Mouse (Mus musculus) adrenal gland, adult 18-20 months (tissue): Measurements from ENCODE around the gene Leo1. TPM values are rescaled to one million over a fixed set of nuclear protein-coding genes. Genes with fewer than 3 reads are reported as not detected.
A peak's percentile ranks its signal among the peaks of the same experiment; 100 is the strongest.
"Not testable (repeated sequence)": the region's sequence is repeated elsewhere in the genome, so short reads cannot be mapped to it uniquely, and the experiment has no call there.

ENCODE experiments used
- DNase-seq, 2 experiments: peaks; one replicate each; pipeline ENCODE4 v3.0.0; 2021 to 2022; ENCODE audit warnings: low spot score in 2 of 2
- total RNA-seq, 2 experiments: library from RNA; stranded (reverse); gene quantifications; 1 replicate in 1 of 2; 2 replicates in 1 of 2; pipeline ENCODE4 v1.2.3; 2021

Gene Leo1
- total RNA-seq, 2 experiments from 2014 or later, result 25.5 to 34.6 TPM

DNA sequence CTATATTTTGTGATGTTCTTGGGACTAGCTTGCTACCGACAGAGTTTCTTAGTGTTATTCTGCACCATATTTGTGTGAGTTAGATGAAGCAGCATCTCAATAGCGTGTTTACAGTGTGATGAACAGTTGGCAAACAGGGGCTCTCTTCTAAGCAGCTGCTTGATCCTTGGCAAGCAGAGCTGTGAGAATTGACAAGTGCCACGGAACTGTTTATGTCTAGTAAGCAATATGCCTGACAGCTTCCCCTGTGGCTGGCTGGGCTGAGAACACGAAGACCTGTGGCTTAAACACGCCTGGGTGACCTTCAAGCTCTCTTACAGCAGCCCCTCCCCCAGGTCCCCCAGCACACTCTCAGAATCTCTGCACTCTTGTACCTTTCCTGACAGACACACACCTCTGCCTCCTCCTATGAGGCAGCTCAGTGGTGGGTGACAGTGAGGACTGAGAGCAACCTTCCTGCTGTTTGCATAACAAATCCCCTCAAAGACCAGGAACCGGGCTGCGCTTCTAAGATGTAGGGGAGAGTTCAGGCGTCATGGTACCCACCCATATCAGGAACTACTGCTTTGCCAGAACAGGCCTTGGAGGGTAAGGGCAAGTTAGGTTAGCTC lies 21.8 kb downstream of the Leo1 start:
- DNase-seq, result no peak

DNA sequence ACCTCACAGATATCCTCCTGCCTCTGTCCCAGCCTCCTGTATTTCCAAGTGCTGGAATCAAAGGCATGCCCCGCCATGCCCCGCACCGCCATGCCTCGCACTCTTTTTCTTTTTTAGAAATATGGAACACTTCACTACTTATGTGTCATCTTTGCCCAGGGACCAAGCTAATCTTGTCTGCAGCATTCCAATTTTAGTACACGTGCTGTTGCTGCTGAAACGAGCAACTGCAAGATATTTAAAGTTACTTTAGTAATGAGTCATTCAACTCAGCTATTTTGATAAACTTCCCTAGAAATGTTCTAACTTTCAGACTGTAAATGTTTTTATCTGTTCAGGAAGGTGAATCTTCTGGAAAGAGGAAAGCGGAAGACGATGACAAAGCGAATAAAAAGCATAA lies 24.5 kb downstream of the Leo1 start:
- DNase-seq, result no peak

DNA sequence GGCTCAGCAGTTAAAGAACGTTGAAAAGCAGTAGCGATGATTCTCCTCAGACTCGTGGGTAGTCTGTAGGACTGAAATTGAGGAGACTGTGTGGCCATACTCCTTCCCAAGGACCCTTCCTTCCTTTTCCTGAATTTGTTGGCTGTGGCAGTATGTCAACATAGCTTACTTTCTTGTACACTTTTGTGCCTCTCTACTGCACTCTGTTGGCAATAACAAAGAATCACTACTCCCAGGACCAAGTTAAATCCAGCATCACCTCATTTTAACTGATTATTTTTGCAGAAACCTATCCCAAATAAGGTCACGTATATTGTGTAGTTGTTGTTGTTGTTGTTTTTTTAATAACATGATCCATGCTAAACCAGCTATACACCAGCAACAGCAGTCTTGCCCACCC lies 25.3 kb downstream of the Leo1 start:
- no peak for DNase-seq

DNA sequence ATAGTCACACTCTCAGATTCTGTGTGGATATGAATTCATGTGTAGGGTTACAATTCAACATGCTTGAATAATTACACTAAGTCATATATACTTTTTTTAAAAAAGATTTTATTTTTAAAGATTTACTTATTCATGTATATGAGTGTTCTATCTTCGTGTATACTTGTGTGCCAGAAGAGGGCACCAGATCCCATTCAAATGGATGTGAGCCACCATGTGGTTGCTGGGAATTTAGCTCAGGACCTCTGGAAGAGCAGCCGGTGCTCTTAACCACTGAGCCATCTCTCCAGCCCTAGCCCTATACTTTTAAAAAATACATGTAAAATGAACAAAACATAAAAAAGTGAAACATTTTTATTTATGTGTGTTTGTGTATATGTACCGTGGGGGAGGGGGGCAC lies 26.3 kb downstream of the Leo1 start:
- no peak for DNase-seq

DNA sequence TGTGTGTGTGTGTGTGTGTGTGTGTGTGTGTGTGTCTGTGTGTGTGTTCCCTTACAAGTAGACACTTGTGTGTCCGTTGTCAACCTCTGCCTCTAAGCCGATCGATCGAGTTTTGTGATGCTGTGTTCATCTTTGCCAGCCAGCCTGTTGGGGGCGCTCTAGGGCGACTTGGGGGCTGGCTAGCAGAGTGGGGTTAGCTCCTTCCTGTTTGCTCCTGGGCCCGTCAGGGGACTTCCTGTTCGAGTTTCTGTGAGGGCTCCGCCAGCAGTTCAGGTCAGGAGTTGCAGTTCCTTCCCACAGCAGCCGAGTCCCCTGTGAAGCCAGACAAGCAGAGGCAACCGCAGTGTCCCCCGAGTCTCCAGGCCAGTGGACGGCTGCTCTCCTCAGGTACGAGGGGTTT lies 27.0 kb downstream of the Leo1 start:
- DNase-seq, result no peak

DNA sequence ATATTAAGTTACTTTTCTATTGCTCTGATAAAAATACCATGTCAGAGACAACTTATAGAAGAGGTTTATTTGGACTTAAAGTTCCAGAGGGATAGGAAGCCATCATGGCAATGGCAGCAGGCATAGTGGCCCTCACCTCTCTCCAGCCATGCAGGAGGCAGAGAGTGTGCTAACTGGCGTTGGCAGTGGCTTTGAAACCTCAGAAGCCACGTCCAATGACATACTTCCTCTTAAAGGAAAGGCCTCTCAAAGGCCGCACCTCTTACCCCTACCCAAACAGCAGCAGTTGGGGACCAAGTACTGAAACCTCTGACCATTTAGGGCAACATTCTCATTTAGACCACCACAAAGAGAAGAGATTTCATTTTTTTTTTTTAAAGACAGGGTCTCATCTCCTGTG lies 35.9 kb downstream of the Leo1 start:
- no peak for DNase-seq

DNA sequence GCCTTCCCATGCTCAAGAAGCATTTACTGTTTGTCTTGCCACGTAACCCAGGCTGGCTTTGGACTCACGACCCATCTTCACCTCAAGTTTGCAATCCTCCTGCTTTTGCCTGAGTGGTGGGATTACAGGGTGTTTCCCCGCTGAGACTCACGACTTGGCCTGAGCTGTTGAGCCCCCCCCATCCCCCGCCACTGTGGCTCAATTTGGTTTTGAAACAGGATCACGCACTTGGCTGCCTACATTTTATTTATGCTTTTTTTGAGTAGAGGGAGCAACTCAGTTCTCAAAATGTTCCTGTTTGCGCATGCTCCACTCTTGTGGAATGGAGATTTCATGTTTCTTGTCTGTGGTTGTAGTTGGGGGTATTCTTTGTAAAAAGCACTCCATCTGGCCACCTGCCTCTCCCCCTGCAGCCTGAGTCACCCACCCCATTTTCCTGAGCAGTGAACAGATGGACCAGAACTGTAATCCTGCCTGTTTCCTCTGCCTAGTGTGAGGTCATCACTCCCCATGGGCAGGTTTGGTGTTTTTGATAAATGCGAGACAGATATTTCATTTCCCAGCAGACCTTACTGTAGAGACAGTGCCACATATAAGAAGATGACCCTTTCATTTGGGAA lies 37.9 kb downstream of the Leo1 start:
- no peak for DNase-seq

DNA sequence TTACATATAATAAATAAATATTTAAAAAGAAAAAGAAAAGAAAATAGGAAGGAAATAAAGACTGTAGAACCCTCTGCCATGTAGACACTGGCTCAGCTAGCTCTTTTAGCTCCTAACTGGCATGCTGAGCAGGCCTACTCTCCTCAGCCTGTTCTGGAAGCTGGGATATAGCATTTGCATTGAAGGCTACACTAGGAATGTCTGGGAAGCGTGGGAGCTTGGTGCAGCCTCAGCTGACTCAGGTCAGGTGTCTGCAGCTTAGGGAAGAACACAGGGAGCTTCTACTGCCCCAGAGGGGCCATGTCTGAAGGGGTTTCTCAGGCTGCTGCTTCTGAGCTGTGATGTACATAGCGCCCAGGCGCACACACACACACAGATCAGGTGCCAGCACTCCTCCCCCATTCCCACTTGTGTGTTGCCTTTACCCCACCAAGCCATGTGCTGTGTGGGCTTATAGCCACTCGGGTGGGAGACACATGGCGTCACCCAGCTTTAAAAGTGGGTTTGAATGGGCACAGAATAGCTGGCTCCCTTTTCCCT lies 39.3 kb downstream of the Leo1 start:
- no peak for DNase-seq

DNA sequence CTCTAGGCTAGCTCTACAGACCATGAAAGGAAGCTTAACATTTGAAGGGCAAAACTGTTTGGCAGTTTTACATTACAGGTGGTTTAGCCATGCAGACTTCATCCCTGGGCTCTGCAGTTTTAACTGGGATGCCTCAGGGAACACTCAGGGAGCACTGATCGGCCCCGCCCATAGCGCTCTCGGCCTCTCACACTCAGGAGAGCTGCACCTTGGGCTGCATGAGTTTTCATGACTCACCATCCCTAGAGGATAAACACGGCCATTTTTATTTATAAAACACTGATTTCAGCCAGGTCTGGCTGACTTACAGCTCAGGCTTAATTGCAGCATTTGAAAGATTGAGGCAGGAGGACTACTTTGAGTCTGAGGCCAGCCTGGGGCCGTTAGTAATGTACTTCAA lies 43.9 kb downstream of the Leo1 start:
- DNase-seq, result no peak

DNA sequence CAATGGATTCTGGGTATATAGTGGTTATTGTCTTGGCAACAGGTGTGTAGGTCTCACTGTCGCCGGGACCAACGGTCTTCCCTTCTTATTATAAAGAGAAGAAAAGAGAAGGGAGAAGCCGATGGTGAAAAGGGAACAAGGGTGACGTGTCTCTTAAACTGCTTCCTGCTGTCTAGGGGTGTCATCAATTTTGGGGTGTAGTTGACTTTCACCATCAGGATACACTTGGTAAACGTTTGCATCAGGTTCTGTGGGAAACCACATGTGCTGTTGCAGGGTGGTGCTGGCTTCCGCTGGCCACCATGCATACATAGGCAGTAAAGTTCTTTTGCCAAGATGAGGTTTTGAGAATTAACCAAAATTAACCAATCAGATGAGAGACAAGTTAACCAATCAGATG lies 46.9 kb downstream of the Leo1 start:
- not testable (repeated sequence) for DNase-seq

DNA sequence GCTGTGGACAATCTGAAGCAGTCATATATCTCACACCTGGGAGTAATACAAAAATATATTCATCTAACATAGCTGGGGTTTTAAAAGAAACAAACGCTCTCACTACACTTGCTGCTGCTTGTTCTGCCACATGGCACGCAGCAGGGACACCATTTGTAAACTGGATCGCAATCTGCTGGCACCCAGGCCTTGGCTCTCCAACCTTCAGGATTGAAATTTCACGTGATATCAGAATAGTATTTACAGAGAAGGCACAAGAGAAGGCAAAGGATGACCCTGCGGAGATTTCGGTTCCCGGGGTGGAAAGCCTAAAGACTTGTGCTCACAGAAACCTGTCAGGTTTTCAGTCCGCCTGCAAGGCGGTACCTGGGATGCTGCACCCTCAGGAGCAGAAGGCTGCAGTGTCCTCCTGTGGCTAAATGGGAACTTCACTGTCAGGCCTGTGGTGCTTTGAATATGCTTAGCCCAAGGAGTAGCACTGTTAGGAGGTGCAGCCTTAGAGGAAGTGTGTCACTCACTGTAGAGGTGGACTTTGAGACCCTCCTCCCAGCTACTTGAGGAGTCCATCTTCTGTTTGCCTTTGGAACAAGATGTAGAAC lies 53.2 kb downstream of the Leo1 start:
- DNase-seq, result no peak

DNA sequence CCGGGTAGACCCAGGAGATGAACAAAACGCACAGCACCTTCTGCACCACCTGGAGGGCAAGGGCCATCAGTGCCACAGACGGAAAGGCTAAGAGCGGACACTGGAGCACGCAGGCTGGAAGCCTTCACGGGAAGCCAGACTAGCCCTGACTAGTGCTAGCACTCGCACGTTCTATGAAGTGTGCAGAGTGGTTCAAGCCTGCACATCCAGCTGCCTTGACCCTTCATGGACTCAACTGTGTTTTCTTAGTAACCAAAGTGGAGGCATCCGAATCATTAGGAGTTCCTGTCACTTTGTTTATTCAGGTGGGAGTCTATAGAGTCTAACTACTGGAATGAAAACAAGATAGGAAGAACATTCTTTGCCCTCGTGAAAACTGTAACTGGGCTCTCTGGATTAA lies 54.6 kb downstream of the Leo1 start:
- no peak for DNase-seq

DNA sequence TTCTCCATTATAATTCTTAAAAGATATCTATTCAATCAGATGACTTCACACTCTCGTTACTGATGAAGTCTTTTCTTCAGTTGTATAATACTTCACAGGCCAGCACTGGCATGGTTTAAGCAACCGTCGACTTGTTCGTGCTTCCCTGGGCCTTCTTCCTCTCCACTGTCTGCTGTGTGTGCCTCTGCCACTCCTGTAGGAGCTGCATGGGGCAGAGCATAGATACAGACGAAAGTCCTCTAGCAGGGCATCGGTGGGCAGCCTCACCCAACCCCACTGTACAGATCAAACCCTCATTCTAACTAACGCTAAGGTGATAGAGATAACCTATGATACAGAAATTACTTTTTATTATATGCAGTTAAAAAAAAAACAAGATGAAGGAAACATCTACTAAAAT lies 57.2 kb downstream of the Leo1 start:
- no peak for DNase-seq

DNA sequence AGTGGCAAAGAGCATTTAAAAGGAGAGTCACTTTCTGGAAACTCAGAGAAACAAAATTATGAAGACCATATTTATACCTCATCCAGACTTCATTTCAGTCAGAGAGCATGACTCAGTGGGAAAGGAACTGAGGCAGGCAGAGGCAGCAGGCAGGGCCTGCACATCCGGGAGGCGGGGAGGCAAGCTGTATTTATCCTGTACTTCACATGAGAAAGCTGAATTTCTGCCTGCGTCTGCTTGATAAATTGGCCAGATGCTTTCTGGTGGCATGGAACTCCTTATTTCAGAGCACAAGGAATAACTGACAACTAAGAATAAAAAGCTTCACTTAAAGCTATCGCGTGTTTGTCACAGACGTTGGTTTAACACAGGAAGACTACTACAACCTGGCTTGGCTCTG lies 63.0 kb downstream of the Leo1 start:
- no peak for DNase-seq

DNA sequence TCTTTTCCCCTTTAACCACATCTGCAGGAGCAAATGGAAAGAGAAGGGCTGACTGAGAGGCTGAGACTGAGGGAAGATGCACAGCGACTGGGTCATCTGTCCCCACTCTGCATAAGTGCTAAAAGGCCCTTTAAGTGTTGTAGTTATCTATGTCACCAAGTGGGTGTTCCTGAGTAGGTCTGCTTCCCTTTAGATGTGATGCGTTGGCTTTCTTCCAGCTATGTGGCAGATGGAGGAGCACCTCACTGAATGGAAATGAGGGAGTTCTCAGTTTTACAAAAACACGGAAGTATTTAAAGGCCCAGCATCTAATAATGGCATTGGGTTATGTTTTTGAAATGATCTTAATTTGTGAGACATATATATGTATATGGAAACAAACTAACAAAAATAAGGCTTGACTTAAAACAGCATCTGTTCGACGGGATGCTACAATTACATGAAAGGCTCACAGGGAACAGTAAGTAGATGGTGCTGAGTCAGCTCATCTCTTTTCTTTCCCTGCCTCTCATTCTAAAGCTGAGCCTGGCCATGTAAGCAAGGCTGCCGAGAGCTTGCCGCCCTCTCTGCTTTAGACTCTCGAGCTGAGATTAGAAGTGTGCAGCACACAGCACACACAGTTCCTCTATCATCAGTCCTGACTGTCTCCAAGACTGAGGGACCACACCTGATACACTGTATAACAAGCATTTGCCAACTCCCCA lies 70.1 kb downstream of the Leo1 start:
- DNase-seq, result no peak

DNA sequence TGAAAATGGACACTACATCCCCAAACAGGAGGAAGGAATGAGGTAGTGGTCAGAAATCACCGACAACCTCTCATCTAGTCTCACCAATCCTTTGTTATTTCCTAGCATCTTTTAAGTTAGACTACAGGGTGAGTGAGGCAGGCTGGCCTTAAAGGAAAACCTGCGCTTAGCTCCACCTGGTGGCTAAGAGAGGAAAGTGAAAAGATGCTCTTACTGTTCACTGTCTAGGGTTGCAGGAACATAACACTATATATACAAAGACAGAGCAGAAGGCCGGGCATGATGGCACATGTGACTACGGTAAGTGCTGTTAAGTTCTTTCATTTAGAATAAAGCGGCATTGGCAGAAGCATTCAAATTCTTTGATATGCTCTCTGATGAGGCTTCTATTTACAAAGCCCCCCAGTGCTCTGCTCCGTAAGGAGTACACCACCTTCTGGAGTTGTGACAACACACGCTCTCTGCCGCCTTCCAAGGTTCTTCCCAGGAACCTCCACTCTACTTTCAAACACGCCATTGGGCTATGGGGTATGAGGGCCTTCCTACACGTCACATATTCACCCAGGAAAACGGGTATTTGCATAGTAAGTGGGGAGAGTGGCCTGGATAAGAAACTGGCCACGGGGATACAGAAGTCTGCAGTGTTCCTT lies 74.3 kb downstream of the Leo1 start:
- peak in 1 of 2 experiments; percentile 15 for DNase-seq

Other genes starting within 250 kb of the Leo1 start
- 1 to 10 TPM; 5.1 to 5.7 TPM for gene Myo5c, start 209.5 kb upstream of the Leo1 start, total RNA-seq
- gene Gnb5, start 135.2 kb upstream of the Leo1 start, total RNA-seq, result 10 to 100 TPM; 46.8 to 66.4 TPM
- gene Bcl2l10, start 93.8 kb upstream of the Leo1 start, total RNA-seq, result under 1 TPM in 1 of 2 experiments, not detected in 1; 0.99 TPM
- 10 to 100 TPM; 33.4 to 41.4 TPM for gene Mapk6, start 31.5 kb upstream of the Leo1 start, total RNA-seq
- 10 to 100 TPM; 57.4 to 60.2 TPM for gene Tmod3, start 118.1 kb downstream of the Leo1 start, total RNA-seq
- 10 to 100 TPM; 11.3 to 13.4 TPM for gene Tmod2, start 169.8 kb downstream of the Leo1 start, total RNA-seq
- gene Lysmd2, start 184.2 kb downstream of the Leo1 start, total RNA-seq, result 10 to 100 TPM; 11.5 to 12.9 TPM
- gene Scg3, start 242.5 kb downstream of the Leo1 start, total RNA-seq, result 10 to 100 TPM; 24.6 to 25.0 TPM